Mouse (Mus musculus) adipocyte (in vitro differentiated cells): ENCODE measurements at regions not wholly inside any gene's neighbourhood (a gene's known extent, or its start where the extent isn't known, plus 50 kb on each side); places are given as distances from the start of the nearest gene placed in this dataset.
A peak's percentile ranks its signal among the peaks of the same experiment; 100 is the strongest.
"Not testable (repeated sequence)": the region's sequence is repeated elsewhere in the genome, so short reads cannot be mapped to it uniquely, and the experiment has no call there.

Source experiments
- DNase-seq: peaks from one replicate; pipeline ENCODE4 v3.0.0-alpha.2; 2016; ENCODE audit warnings: low spot score

- DNase-seq, result peak; percentile 79
These were observed 52.0 kb upstream of the Ak4 start for GRCm38 (mm10) chr4:101366905-101367679.

- no peak for DNase-seq
These were observed 53.8 kb upstream of the Ak4 start for GRCm38 (mm10) chr4:101365299-101365698.

GRCm38 (mm10) chr4:101364716-101365115, 54.4 kb upstream of the Ak4 start:
- no peak for DNase-seq

- DNase-seq, result not testable (repeated sequence)
These were observed 55.8 kb upstream of the Ak4 start for GRCm38 (mm10) chr4:101363231-101363630.

- no peak for DNase-seq
These were observed 57.3 kb upstream of the Ak4 start for GRCm38 (mm10) chr4:101361779-101362178.

GRCm38 (mm10) chr4:101360296-101360695, 58.8 kb upstream of the Ak4 start:
- DNase-seq, result no peak

- DNase-seq, result no peak
These were observed 60.0 kb upstream of the Ak4 start for GRCm38 (mm10) chr4:101359119-101359518.

GRCm38 (mm10) chr4:101358525-101358924, 60.6 kb upstream of the Ak4 start:
- no peak for DNase-seq

GRCm38 (mm10) chr4:101357923-101358322, 61.2 kb upstream of the Ak4 start:
- no peak for DNase-seq

GRCm38 (mm10) chr4:101356954-101357891, 61.9 kb upstream of the Ak4 start:
- DNase-seq, result peak; percentile 81

GRCm38 (mm10) chr4:101356093-101356953, 62.8 kb upstream of the Ak4 start:
- peak; percentile 83 for DNase-seq

GRCm38 (mm10) chr4:101355431-101356092, 63.5 kb upstream of the Ak4 start:
- DNase-seq, result peak; percentile 56

GRCm38 (mm10) chr4:101354951-101355350, 64.1 kb upstream of the Ak4 start:
- DNase-seq, result peak; percentile 72

- DNase-seq, result no peak
These were observed 64.8 kb upstream of the Ak4 start for GRCm38 (mm10) chr4:101354086-101354855.

GRCm38 (mm10) chr4:101352178-101352577, 66.9 kb upstream of the Ak4 start:
- no peak for DNase-seq

GRCm38 (mm10) chr4:101351716-101352115, 67.4 kb upstream of the Ak4 start:
- DNase-seq, result no peak

GRCm38 (mm10) chr4:101350656-101351055, 68.4 kb upstream of the Ak4 start:
- peak; percentile 63 for DNase-seq

- DNase-seq, result no peak
These were observed 68.9 kb upstream of the Ak4 start for GRCm38 (mm10) chr4:101350222-101350621.

- DNase-seq, result peak; percentile 77
These were observed 69.7 kb upstream of the Ak4 start for GRCm38 (mm10) chr4:101349413-101349812.

- no peak for DNase-seq
These were observed 71.8 kb upstream of the Ak4 start for GRCm38 (mm10) chr4:101347309-101347708.
